Mouse (Mus musculus) c-Kit-positive CD71-negative TER-119-negative erythroid progenitor cells, embryonic 14.5 days (primary cell): ENCODE data around the gene Timm50.
A peak's percentile ranks its signal among the peaks of the same experiment; 100 is the strongest.

Source experiments
- DNase-seq: peaks from one replicate; pipeline ENCODE4 v3.0.0-alpha.2; 2013; ENCODE audit warnings: low read depth

Timm50 gene

GRCm38 (mm10) chr7:28311926-28312543, at the start of gene Timm50:
Gene Timm50, minus strand, starts transcription at chr7:28312072.
- peak; percentile 96 for DNase-seq

- DNase-seq, result no peak
These were observed 48.4 kb upstream of the Timm50 start for GRCm38 (mm10) chr7:28360291-28360690.

GRCm38 (mm10) chr7:28359854-28360253, 48.0 kb upstream of the Timm50 start:
- DNase-seq, result no peak

- DNase-seq, result no peak
These were observed 46.6 kb upstream of the Timm50 start for GRCm38 (mm10) chr7:28358431-28358830.

GRCm38 (mm10) chr7:28357984-28358383, 46.1 kb upstream of the Timm50 start:
- DNase-seq, result no peak

GRCm38 (mm10) chr7:28356981-28357380, 45.1 kb upstream of the Timm50 start:
- no peak for DNase-seq

GRCm38 (mm10) chr7:28355221-28355620, 43.3 kb upstream of the Timm50 start:
- no peak for DNase-seq

GRCm38 (mm10) chr7:28354596-28354995, 42.7 kb upstream of the Timm50 start:
- no peak for DNase-seq

GRCm38 (mm10) chr7:28354113-28354581, 42.3 kb upstream of the Timm50 start:
- DNase-seq, result no peak

- no peak for DNase-seq
These were observed 41.4 kb upstream of the Timm50 start for GRCm38 (mm10) chr7:28353267-28353666.

GRCm38 (mm10) chr7:28351676-28352191, 39.9 kb upstream of the Timm50 start:
- no peak for DNase-seq

GRCm38 (mm10) chr7:28350155-28350883, 38.4 kb upstream of the Timm50 start, which contains the start of gene Rps16:
Gene Rps16, plus strand, starts transcription at chr7:28350652.
- DNase-seq, result peak; percentile 97

- no peak for DNase-seq
These were observed 36.7 kb upstream of the Timm50 start for GRCm38 (mm10) chr7:28348601-28349000.

GRCm38 (mm10) chr7:28347746-28348145, 35.9 kb upstream of the Timm50 start:
- DNase-seq, result no peak

GRCm38 (mm10) chr7:28344637-28345036, 32.8 kb upstream of the Timm50 start:
- DNase-seq, result peak; percentile 65

GRCm38 (mm10) chr7:28341381-28341780, 29.5 kb upstream of the Timm50 start:
- no peak for DNase-seq

GRCm38 (mm10) chr7:28339213-28339917, 27.5 kb upstream of the Timm50 start:
- DNase-seq, result peak; percentile 65

- peak; percentile 100 for DNase-seq
These were observed 26.5 kb upstream of the Timm50 start, which contains the start of gene Supt5 for GRCm38 (mm10) chr7:28338108-28338998. Gene Supt5, minus strand, starts transcription at chr7:28338746.

- DNase-seq, result no peak
These were observed 23.6 kb upstream of the Timm50 start for GRCm38 (mm10) chr7:28335471-28335870.

- no peak for DNase-seq
These were observed 22.7 kb upstream of the Timm50 start for GRCm38 (mm10) chr7:28334534-28334933.

GRCm38 (mm10) chr7:28328260-28328659, 16.4 kb upstream of the Timm50 start:
- no peak for DNase-seq
